Mouse (Mus musculus) thymus, postnatal 14 days (tissue): ENCODE data around the gene Brms1.

Experiments used
- DNase-seq: peaks from one replicate; pipeline ENCODE4 v3.0.0; 2021

The Brms1 gene

GRCm38 (mm10) chr19:5039301-5040114 lies 1.6 kb upstream of the Brms1 start:
- DNase-seq: peak; percentile 19

GRCm38 (mm10) chr19:5041588-5041987 lies 434 bp downstream of the Brms1 start:
- DNase-seq: no peak

GRCm38 (mm10) chr19:5045531-5045930 lies 4.4 kb downstream of the Brms1 start:
- no peak for DNase-seq

- DNase-seq: no peak
These were observed 7.2 kb downstream of the Brms1 start for GRCm38 (mm10) chr19:5048138-5049056.

- DNase-seq: no peak
These were observed 8.2 kb downstream of the Brms1 start for GRCm38 (mm10) chr19:5049325-5049724.

GRCm38 (mm10) chr19:5050047-5050905 lies 9.1 kb downstream of the Brms1 start, which contains the start of gene Rin1:
TSS of gene Rin1 (plus strand) at chr19:5050481.
- DNase-seq: no peak

DNA sequence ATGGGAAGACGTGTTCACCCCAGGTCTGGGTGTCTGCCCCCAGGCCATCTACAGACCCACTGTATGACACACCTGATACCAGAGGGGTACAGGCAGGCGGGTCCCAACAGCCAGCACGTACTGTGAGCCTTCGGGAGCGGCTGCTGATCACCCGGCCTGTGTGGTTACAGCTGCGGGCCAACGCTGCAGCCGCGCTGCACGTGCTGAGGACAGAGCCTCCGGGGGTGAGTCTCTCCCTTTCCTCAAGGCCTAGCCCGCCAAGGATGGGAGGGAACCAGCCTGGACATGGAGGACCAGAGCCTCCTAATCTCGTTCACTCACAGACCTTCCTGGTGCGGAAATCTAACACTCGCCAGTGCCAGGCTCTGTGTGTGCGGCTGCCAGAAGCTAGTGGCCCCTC lies 9.9 kb downstream of the Brms1 start:
- DNase-seq: no peak

DNA sequence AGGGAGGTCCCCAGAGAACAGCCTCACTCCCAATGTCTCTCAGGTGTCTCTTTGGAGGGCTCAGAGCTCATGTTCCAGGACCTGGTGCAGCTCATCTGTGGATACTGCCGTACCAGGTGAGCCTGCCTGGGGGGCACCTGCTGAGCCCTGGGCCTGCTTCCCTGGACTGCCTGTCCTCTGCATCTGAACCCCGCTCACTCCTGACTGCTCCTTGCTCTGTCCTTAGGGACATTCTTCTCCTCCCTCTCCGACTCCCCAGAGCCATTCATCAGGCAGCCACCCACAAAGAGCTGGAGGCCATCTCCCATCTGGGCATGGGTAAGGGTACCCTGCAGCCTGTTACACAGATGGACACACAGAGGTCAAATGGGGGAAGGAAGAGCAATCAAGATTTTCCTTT lies 10.4 kb downstream of the Brms1 start:
- DNase-seq: no peak

DNA sequence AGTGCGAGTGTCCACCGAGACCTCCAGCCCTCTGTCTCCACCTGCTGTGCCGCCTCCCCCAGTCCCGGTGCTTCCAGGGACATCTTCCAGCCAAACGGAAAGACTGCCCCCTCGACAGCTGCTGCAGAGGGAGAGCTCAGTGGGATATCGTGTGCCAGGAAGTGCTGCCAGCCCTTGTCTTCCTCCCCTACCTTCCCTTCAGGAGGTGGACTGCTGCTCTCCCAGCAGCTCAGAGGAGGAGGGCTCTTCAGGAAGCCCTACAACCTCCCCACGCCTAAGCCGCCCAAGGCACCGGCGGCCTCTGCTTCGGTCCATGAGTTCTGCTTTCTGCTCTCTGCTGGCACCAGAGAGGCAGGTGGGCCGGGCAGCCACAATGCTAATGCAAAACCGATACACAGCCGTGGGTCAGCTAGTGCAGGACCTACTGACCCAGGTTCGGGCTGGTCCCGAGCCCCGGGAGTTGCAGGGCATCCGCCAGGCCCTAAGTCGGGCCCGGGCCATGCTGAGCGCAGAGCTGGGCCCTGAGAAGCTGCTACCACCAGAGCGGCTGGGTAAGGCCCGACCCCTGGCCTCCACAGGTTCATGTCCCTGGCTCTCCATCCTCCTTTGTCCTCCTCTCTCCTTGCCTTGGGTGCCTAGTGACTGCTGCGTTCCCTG lies 11.1 kb downstream of the Brms1 start:
- DNase-seq: no peak

GRCm38 (mm10) chr19:5052853-5053252 lies 11.7 kb downstream of the Brms1 start:
- DNase-seq: no peak

DNA sequence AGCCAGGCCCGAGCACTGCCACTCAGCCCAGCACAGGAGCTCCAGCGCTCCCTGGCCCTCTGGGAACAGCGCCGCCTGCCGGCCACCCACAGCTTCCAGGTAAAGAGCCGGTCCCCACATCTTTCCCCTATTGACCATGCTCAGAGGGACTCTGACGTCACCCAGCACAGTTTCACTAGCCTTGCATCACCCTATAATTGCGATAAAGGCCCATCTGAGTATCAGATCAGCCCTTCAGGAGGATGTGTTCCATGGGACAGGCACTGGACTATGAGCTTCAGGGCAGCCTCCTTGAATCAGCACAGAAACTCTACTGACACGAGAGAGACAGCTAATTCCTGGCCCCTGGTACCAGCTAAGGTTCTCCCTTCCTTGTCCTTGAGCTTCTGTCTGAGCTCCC lies 12.8 kb downstream of the Brms1 start:
- peak; percentile 62 for DNase-seq

DNA sequence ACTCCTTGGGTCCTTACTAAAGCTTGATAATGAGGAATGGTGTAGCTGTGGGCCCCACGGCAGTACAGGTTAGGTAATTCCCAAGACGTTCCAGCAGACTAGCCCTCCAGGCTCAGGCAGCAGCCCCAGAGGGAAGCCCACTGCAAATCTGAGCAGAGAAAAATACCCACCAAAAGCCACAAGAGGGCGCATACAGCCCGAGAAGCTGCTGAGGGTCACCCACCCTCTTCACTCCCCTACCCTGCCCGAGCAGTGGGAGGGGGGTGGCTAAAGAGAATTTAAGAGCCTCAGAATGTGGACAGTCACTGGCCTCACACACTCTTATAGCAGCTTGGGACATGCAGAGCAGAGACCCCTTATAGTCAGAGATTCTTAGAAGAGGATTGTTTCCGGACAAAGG lies 15.1 kb downstream of the Brms1 start:
- DNase-seq: peak; percentile 52

GRCm38 (mm10) chr19:5057876-5058775 lies 17.0 kb downstream of the Brms1 start:
- no peak for DNase-seq

GRCm38 (mm10) chr19:5058801-5059771 lies 17.9 kb downstream of the Brms1 start:
- DNase-seq: no peak

DNA sequence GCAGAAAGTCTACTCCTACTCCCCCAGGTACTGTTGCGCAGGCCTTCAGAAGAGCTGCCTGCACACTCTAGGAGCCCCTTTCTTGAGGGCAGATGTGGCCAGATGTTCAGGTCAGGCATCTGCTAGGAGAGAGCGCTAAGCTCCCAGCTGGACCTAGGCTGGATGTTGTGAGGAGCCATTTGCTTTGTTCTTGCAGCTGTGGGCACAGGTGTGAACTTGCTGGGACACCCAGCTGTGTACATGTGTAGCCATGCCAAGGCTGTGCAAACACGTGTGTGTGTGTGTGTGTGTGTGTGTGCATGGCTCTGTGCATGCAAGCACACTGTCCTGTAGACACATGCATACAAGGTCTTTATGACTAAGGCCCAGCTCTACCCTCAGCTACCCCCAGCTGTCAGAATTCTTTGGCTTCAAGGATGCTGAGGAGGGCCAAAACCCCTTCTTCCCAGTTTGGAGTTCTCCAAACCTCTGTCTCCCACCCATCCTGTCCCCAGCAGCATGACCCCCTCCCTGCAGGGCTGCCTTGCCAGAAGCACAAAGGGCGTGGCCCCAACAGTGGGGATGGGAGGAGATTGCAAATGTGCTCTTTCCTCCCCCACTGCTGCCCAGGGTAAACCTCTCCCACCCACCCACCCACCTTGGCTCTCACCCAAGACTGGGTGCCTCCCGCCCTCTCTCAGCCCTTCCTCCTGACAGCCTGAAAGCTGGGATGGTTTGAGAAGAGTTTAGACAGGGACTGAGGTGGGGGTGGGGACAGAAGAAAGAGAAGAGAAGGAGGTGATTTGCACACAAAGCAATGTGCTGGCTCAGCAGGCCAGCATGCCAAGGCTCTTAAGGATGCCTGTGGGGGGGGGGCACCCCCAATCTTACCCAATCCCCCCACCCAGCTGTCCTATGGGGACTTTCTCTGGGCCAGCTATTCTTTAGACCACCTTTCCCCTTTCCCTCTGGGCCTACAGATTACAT lies 19.5 kb downstream of the Brms1 start:
- no peak for DNase-seq

- no peak for DNase-seq
These were observed 20.9 kb downstream of the Brms1 start for GRCm38 (mm10) chr19:5062041-5062440.

DNA sequence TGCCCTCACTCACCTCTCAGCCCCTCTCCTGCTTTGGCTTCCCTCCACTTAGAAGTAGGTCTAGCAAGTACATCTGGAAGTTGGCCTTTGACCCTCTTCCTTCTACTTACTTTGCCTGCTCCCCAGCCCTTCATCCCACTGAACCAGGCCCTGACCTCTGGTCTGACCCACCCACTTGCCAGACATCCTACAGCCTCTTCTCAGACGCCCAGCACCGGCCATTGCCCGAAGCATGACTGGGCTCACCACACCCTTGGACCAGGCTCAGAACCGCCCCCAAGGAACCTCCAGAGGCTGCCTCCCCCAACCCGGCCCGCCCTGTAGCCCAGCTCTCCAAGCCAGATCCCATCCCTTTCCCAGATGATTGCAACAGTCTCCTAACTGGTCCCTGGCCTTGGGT lies 21.3 kb downstream of the Brms1 start:
- DNase-seq: no peak

GRCm38 (mm10) chr19:5065104-5065503 lies 23.9 kb downstream of the Brms1 start:
- DNase-seq: no peak
